Mouse (Mus musculus) limb, embryonic 14.5 days (tissue): ENCODE results near the gene Sprr4. TPM values are rescaled to one million over a fixed set of nuclear protein-coding genes. Genes with fewer than 3 reads are reported as not detected.

ENCODE experiments used
- ATAC-seq: fragments of 200-750 bp; cut with Nextera tagmentation; 2 replicates; pipeline ENCODE4 v1.8.0; 2017; ENCODE audit warnings: low read depth, moderate number of reproducible peaks, moderate TSS enrichment; ENCODE audit not compliant: low FRiP score
- DNase-seq: peaks from one replicate; pipeline ENCODE4 v3.0.0-alpha.2; 2015; ENCODE audit warnings: low spot score
- H3K27ac ChIP-seq: fragments of 300-500 bp; sonication (generic); replicated peaks from 2 replicates; pipeline ENCODE4 v1.5.1; 2014; ENCODE audit warnings: low read depth, mild to moderate bottlenecking, low read length, moderate library complexity, mixed read lengths
- H3K27me3 ChIP-seq: fragments of 300-500 bp; sonication (generic); 2 replicates; pipeline ENCODE4 v1.6.1; 2014; ENCODE audit warnings: low read length, mixed read lengths; ENCODE audit not compliant: control insufficient read depth, insufficient read depth
- H3K36me3 ChIP-seq: fragments of 300-500 bp; sonication (generic); 2 replicates; pipeline ENCODE4 v1.6.1; 2014; ENCODE audit warnings: mild to moderate bottlenecking, low read length, moderate library complexity, mixed read lengths; ENCODE audit not compliant: control insufficient read depth, insufficient read depth
- H3K4me1 ChIP-seq: fragments of 300-500 bp; sonication (generic); 2 replicates; pipeline ENCODE4 v1.6.1; 2014; ENCODE audit warnings: antibody characterized with exemption, low read length, mixed read lengths; ENCODE audit not compliant: control insufficient read depth, insufficient read depth
- H3K4me2 ChIP-seq: fragments of 300-500 bp; sonication (generic); replicated peaks from 2 replicates; pipeline ENCODE4 v1.6.1; 2014; ENCODE audit warnings: low read depth, mild to moderate bottlenecking, low read length, moderate library complexity; ENCODE audit not compliant: severe bottlenecking
- H3K4me3 ChIP-seq: fragments of 300-500 bp; sonication (generic); replicated peaks from 2 replicates; pipeline ENCODE4 v1.5.1; 2014; ENCODE audit warnings: low read length
- H3K9ac ChIP-seq: fragments of 300-500 bp; sonication (generic); 2 replicates; pipeline ENCODE4 v1.6.1; 2014; ENCODE audit warnings: mild to moderate bottlenecking, low read depth, low read length, moderate library complexity; ENCODE audit not compliant: severe bottlenecking
- H3K9me3 ChIP-seq: fragments of 300-500 bp; sonication (generic); 2 replicates; pipeline ENCODE4 v1.6.1; 2016; ENCODE audit warnings: low read length; ENCODE audit not compliant: control insufficient read depth
- POLR2A ChIP-seq: fragments of 200-500 bp; IDR thresholded peaks from 2 replicates; pipeline ENCODE4 v1.8.0; 2012; ENCODE audit warnings: inconsistent platforms, mild to moderate bottlenecking, moderate library complexity, borderline replicate concordance; ENCODE audit not compliant: insufficient read depth, insufficient read length; ENCODE audit errors: extremely low read depth
- WGBS: fragments of 180-500 bp; shearing (Covaris S2); extraction: QIAGEN DNeasy Blood & Tissue Kit; methylation state at CpG from one replicate; pipeline ENCODE4 v1.1.7; 2014; 5-methylcytosine and 5-hydroxymethylcytosine counted together
- polyA plus RNA-seq, 2 experiments: library from polyadenylated mRNA; depleted of rRNA in 1 of 2; stranded (reverse) in 1 of 2; unstranded in 1 of 2; fragments of >200 nt; fragmentation: Nextera tagmentation in 1 of 2; extraction: Ambion mirVana in 1 of 2; gene quantifications; 2 replicates each; pipeline versions ENCODE4 v1.2.1 to v1.2.3; 2012 to 2014

Sprr4 gene
- polyA plus RNA-seq, 2 experiments: not detected

DNA sequence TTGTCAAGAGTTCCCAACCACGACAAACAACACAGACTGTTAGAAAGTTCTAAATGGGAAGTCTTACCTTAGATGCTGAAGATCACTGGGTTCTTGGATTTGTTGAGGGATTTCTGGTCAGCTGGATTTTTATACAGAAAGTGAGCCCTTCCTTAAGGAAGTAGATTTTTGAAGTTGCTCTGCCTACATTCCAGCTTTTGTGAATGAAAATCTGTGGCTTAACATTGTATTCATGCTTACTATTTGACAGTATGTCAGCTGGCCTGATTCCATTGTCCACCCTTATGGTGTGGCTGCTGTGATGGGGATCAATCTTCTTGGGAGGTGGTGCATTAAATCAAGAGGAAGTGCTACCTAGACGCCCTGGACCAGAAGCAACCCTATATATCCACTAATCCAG is 41.7 kb downstream of the Sprr4 start, which contains the start of gene Sprr3:
Gene Sprr3, minus strand, starts transcription at position 101 of the 400 bp plus-strand sequence.
- Histone ChIP-seq H3K9ac (no peak within 1 kb of the TSS), H3K4me2 (no peak within 1 kb of the TSS), H3K4me1 (no peaks in the 10 kb centered on the region), H3K27ac (no peak within 1 kb of the TSS), H3K9me3 (no peaks in the 10 kb centered on the region), H3K27me3 (no peaks in the 10 kb centered on the region), H3K4me3 (no peak within 1 kb of the TSS), H3K36me3 (no peaks in the 10 kb centered on the region)
- DNase-seq (no peak), ATAC-seq (no peak)
- whole genome bisulfite sequencing: 61% methylated on average over 2 of the region's 2 CpGs
- TF ChIP-seq POLR2A: no peak

DNA sequence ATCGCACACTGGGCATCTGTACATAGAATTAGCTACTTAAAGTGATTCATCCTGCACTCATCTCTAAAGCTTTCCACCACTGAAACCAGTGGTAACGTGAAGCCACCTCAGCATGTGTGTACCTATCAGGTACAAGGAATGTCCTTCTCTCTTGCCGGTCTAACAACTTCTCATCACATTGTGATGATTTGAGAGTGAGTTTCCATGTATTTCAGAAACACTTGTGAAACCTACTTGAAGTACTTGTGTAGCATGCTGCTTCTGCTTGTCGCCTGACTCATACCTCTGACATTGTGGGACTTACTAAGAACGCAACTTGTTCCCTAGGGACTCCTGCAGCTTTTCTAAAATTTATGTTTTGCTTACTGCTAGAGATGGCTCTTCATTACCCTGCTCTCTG is 45.1 kb downstream of the Sprr4 start:
- 78% methylated on average over 5 of the region's 5 CpGs for WGBS
- no peak for TF ChIP-seq POLR2A
- Histone ChIP-seq H3K27ac (no peak overlapping the region), H3K4me3 (no peak overlapping the region), H3K4me2 (no peak overlapping the region), H3K4me1 (no peaks in the 10 kb centered on the region), H3K9ac (no peak overlapping the region), H3K27me3 (no peaks in the 10 kb centered on the region), H3K9me3 (no peaks in the 10 kb centered on the region), H3K36me3 (no peaks in the 10 kb centered on the region)
- no peak for DNase-seq
- ATAC-seq: no peak

Other genes starting within 250 kb of the Sprr4 start
- gene Sprr2a3, start 215.1 kb downstream of the Sprr4 start, polyA plus RNA-seq (2012; rRNA removed): 0.63 TPM in 2 replicates
- 0.44 and 0.52 TPM in 2 replicates for gene Sprr2a3, start 215.1 kb downstream of the Sprr4 start, polyA plus RNA-seq (2014; fragmentation: Nextera tagmentation; extraction: Ambion mirVana)
- not detected in 2 replicates for gene Sprr2b, start 183.9 kb downstream of the Sprr4 start, polyA plus RNA-seq (2012; rRNA removed)
- gene Sprr2b, start 183.9 kb downstream of the Sprr4 start, polyA plus RNA-seq (2014; fragmentation: Nextera tagmentation; extraction: Ambion mirVana): not detected in 2 replicates
- not detected in 2 replicates for gene Sprr2d, start 161.4 kb downstream of the Sprr4 start, polyA plus RNA-seq (2012; rRNA removed)
- gene Sprr2d, start 161.4 kb downstream of the Sprr4 start, polyA plus RNA-seq (2014; fragmentation: Nextera tagmentation; extraction: Ambion mirVana): not detected in 2 replicates
- not detected in 2 replicates for gene Sprr2e, start 148.3 kb downstream of the Sprr4 start, polyA plus RNA-seq (2012; rRNA removed)
- gene Sprr2e, start 148.3 kb downstream of the Sprr4 start, polyA plus RNA-seq (2014; fragmentation: Nextera tagmentation; extraction: Ambion mirVana): not detected in 2 replicates
- gene Sprr2f, start 135.3 kb downstream of the Sprr4 start, polyA plus RNA-seq (2012; rRNA removed): 0.27 and 0.43 TPM in 2 replicates
- not detected in 2 replicates for gene Sprr2f, start 135.3 kb downstream of the Sprr4 start, polyA plus RNA-seq (2014; fragmentation: Nextera tagmentation; extraction: Ambion mirVana)
- 0.09 TPM in 1 of 2 replicates, not detected in the other for gene Sprr2h, start 114.8 kb downstream of the Sprr4 start, polyA plus RNA-seq (2012; rRNA removed)
- 0.28 TPM in 1 of 2 replicates, not detected in the other for gene Sprr2h, start 114.8 kb downstream of the Sprr4 start, polyA plus RNA-seq (2014; fragmentation: Nextera tagmentation; extraction: Ambion mirVana)
- not detected in 2 replicates for gene Sprr2i, start 92.5 kb downstream of the Sprr4 start, polyA plus RNA-seq (2012; rRNA removed)
- not detected in 2 replicates for gene Sprr2i, start 92.5 kb downstream of the Sprr4 start, polyA plus RNA-seq (2014; fragmentation: Nextera tagmentation; extraction: Ambion mirVana)
- gene Sprr2j-ps, start 82.4 kb downstream of the Sprr4 start, polyA plus RNA-seq (2012; rRNA removed): not detected in 2 replicates
- gene Sprr2j-ps, start 82.4 kb downstream of the Sprr4 start, polyA plus RNA-seq (2014; fragmentation: Nextera tagmentation; extraction: Ambion mirVana): 0.39 TPM in 1 of 2 replicates, not detected in the other
- 6.2 and 7.4 TPM in 2 replicates for gene Gm9774, start 71.1 kb downstream of the Sprr4 start, polyA plus RNA-seq (2012; rRNA removed)
- gene Gm9774, start 71.1 kb downstream of the Sprr4 start, polyA plus RNA-seq (2014; fragmentation: Nextera tagmentation; extraction: Ambion mirVana): 5.1 and 5.9 TPM in 2 replicates
- not detected in 2 replicates for gene Sprr2k, start 67.9 kb downstream of the Sprr4 start, polyA plus RNA-seq (2012; rRNA removed)
- not detected in 2 replicates for gene Sprr2k, start 67.9 kb downstream of the Sprr4 start, polyA plus RNA-seq (2014; fragmentation: Nextera tagmentation; extraction: Ambion mirVana)
- 6.1 and 6.3 TPM in 2 replicates for gene Sprr1b, start 61.7 kb downstream of the Sprr4 start, polyA plus RNA-seq (2012; rRNA removed)
- 8.4 and 15.7 TPM in 2 replicates for gene Sprr1b, start 61.7 kb downstream of the Sprr4 start, polyA plus RNA-seq (2014; fragmentation: Nextera tagmentation; extraction: Ambion mirVana)
- gene Sprr3, start 41.8 kb downstream of the Sprr4 start, polyA plus RNA-seq (2012; rRNA removed): not detected in 2 replicates
- gene Sprr3, start 41.8 kb downstream of the Sprr4 start, polyA plus RNA-seq (2014; fragmentation: Nextera tagmentation; extraction: Ambion mirVana): 0.25 TPM in 1 of 2 replicates, not detected in the other
- gene Sprr1a, start 14.6 kb downstream of the Sprr4 start, polyA plus RNA-seq (2012; rRNA removed): 6.4 and 6.5 TPM in 2 replicates
- 12.7 and 21.2 TPM in 2 replicates for gene Sprr1a, start 14.6 kb downstream of the Sprr4 start, polyA plus RNA-seq (2014; fragmentation: Nextera tagmentation; extraction: Ambion mirVana)
- gene 2310046K23Rik, start 34.0 kb upstream of the Sprr4 start, polyA plus RNA-seq (2012; rRNA removed): not detected in 2 replicates
- not detected in 2 replicates for gene 2310046K23Rik, start 34.0 kb upstream of the Sprr4 start, polyA plus RNA-seq (2014; fragmentation: Nextera tagmentation; extraction: Ambion mirVana)
- gene Ivl, start 73.2 kb upstream of the Sprr4 start, polyA plus RNA-seq (2012; rRNA removed): 0.12 and 0.14 TPM in 2 replicates
- 0.14 and 0.72 TPM in 2 replicates for gene Ivl, start 73.2 kb upstream of the Sprr4 start, polyA plus RNA-seq (2014; fragmentation: Nextera tagmentation; extraction: Ambion mirVana)
- gene Smcp, start 88.5 kb upstream of the Sprr4 start, polyA plus RNA-seq (2012; rRNA removed): not detected in 2 replicates
- gene Smcp, start 88.5 kb upstream of the Sprr4 start, polyA plus RNA-seq (2014; fragmentation: Nextera tagmentation; extraction: Ambion mirVana): not detected in 2 replicates
- gene 2210017I01Rik, start 107.0 kb upstream of the Sprr4 start, polyA plus RNA-seq (2012; rRNA removed): not detected in 2 replicates
- gene 2210017I01Rik, start 107.0 kb upstream of the Sprr4 start, polyA plus RNA-seq (2014; fragmentation: Nextera tagmentation; extraction: Ambion mirVana): not detected in 2 replicates
- not detected in 2 replicates for gene Lce6a, start 121.2 kb upstream of the Sprr4 start, polyA plus RNA-seq (2012; rRNA removed)
- 0.59 TPM in 1 of 2 replicates, not detected in the other for gene Lce6a, start 121.2 kb upstream of the Sprr4 start, polyA plus RNA-seq (2014; fragmentation: Nextera tagmentation; extraction: Ambion mirVana)
- gene Lce1a1, start 147.8 kb upstream of the Sprr4 start, polyA plus RNA-seq (2012; rRNA removed): not detected in 2 replicates
- not detected in 2 replicates for gene Lce1a1, start 147.8 kb upstream of the Sprr4 start, polyA plus RNA-seq (2014; fragmentation: Nextera tagmentation; extraction: Ambion mirVana)
- not detected in 2 replicates for gene Lce1b, start 156.4 kb upstream of the Sprr4 start, polyA plus RNA-seq (2012; rRNA removed)
- gene Lce1b, start 156.4 kb upstream of the Sprr4 start, polyA plus RNA-seq (2014; fragmentation: Nextera tagmentation; extraction: Ambion mirVana): not detected in 2 replicates
- not detected in 2 replicates for gene Lce1a2, start 169.8 kb upstream of the Sprr4 start, polyA plus RNA-seq (2012; rRNA removed)
- not detected in 2 replicates for gene Lce1a2, start 169.8 kb upstream of the Sprr4 start, polyA plus RNA-seq (2014; fragmentation: Nextera tagmentation; extraction: Ambion mirVana)
- not detected in 2 replicates for gene Lce1c, start 178.8 kb upstream of the Sprr4 start, polyA plus RNA-seq (2012; rRNA removed)
- not detected in 2 replicates for gene Lce1c, start 178.8 kb upstream of the Sprr4 start, polyA plus RNA-seq (2014; fragmentation: Nextera tagmentation; extraction: Ambion mirVana)
- not detected in 2 replicates for gene Lce1d, start 186.7 kb upstream of the Sprr4 start, polyA plus RNA-seq (2012; rRNA removed)
- gene Lce1d, start 186.7 kb upstream of the Sprr4 start, polyA plus RNA-seq (2014; fragmentation: Nextera tagmentation; extraction: Ambion mirVana): not detected in 2 replicates
- gene Lce1e, start 208.6 kb upstream of the Sprr4 start, polyA plus RNA-seq (2012; rRNA removed): not detected in 2 replicates
- gene Lce1e, start 208.6 kb upstream of the Sprr4 start, polyA plus RNA-seq (2014; fragmentation: Nextera tagmentation; extraction: Ambion mirVana): not detected in 2 replicates
- gene Lce1f, start 219.9 kb upstream of the Sprr4 start, polyA plus RNA-seq (2012; rRNA removed): not detected in 2 replicates
- not detected in 2 replicates for gene Lce1f, start 219.9 kb upstream of the Sprr4 start, polyA plus RNA-seq (2014; fragmentation: Nextera tagmentation; extraction: Ambion mirVana)
- not detected in 2 replicates for gene Gm38119, start 238.6 kb upstream of the Sprr4 start, polyA plus RNA-seq (2012; rRNA removed)
- gene Gm38119, start 238.6 kb upstream of the Sprr4 start, polyA plus RNA-seq (2014; fragmentation: Nextera tagmentation; extraction: Ambion mirVana): not detected in 2 replicates